Mouse (Mus musculus) left cerebral cortex, adult 9 months (tissue): Measurements from ENCODE around the gene Col6a6.

Experiments used
- DNase-seq, 2 experiments: peaks; one replicate each; pipeline ENCODE4 v3.0.0; 2022; ENCODE audit warnings: low spot score in 2 of 2

The Col6a6 gene

DNA sequence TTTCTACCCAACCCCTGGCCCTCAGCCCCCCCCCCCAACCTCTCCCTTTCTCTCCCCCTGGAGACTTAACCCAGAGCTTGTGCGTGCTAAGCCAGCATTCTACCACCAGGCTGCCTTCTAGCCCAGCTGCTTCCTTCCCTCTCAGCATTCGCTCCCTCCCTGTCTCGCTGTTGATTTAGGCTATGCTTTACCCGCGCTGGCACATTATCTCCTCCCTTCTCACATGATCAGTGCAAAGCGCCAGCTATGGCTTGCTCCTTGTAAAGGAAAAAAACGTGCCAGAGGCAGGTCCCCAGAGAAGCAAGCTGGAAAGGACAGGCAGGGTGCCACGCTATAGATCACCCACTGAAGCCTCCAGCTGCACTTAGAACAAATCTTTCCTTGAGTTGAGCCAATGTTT lies 90.5 kb downstream of the Col6a6 start:
- no peak for DNase-seq

DNA sequence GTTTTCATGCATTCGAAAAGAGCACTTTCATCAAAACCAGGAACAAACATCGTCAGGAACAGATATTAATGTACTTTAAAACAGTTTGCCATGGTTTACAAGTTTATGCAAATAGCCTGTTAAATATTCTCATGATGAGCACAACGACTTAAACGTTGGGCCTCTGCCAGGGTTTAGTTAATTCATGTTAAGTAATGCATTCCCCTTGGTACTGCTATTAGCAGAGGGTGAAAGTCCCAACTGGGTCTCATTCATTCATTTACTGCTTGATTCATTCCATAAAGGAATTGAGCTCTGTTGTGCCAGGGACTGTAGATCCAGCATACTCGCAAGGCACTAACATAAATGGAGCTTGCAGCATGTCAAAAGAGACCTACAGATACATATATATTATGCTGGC lies 92.8 kb downstream of the Col6a6 start:
- DNase-seq = no peak

DNA sequence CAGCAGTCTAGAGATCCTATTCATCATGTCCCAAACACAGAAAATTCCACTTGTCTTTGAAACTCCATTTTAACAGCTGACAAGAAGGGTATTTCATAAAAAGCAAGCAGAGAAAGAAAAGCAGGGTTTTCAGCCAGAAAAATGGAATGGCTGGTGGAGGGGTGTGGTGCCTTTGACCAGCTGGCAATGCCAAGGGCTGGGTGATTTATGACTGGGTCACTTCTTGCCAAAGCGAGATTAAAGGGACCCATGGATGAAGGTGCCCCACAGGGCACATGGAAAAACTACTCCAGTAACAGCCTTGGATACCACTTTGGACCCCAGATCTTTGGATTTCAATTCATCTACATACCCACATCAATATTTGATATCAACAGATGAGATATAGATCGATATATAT lies 93.3 kb downstream of the Col6a6 start:
- DNase-seq = no peak

DNA sequence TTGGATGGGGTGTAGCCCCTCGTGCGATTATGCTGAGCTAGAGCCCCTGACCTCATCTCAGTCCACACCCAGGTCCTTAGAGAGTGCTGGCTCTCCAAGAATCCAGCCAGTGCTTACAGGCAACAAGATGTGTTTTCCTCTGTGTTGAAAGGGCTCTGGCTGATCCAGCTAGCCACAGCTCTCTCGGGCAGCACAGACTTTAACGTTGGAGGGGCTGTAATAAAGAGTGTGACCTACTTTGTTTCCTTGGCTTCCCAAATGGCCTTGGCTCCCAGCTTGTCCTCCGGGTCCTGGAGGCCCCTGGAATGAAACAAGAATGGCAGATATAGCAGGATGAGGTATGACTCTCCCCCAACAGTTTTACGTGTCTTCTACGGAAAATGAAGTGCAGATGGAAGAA lies 96.0 kb downstream of the Col6a6 start:
- no peak for DNase-seq

DNA sequence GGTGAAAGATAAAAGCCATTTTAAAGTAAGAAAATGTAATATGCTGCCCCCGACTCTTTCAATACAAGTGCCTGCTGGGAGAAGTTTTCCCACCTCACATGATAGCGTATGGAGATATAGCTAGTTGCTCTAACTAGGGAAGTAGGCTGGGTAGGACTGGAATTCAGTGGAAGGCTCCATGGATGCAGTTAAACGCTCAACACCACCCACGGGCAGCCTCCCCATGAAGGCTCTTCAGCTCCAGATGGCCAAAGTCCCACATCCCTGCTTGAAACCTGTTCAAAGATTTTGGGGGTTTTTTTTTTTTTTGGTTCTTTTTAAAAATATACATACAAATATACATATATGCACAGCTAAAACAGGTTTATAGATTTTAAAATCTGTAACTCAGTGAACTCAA lies 107.5 kb downstream of the Col6a6 start:
- DNase-seq = peak in 1 of 2 experiments; percentile 78

DNA sequence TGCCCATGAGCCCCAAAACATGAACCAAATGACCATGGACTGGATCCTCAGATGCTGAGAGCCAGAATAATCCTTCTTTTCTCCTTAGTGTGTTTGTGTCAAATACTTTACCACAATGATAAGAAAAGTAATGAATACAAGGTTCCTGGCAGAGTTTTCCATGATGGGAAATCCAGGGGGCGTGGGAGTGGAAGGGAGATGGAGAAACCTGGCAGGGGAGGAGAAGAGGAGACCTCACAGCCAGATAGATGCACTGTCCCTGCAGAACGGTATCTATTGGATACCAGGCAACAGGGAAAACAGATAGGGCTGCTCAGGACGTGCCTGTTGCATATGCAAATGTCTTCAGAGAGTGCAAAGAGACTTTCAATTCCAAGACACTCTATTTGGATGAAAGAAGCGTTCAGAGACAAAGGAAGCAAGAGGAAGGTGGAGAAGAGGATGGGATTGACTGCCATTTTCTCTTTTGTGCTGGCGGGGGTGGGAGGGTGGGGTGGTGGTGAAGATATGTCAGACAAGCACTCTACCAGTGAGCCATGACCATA lies 108.0 kb downstream of the Col6a6 start:
- DNase-seq = no peak

DNA sequence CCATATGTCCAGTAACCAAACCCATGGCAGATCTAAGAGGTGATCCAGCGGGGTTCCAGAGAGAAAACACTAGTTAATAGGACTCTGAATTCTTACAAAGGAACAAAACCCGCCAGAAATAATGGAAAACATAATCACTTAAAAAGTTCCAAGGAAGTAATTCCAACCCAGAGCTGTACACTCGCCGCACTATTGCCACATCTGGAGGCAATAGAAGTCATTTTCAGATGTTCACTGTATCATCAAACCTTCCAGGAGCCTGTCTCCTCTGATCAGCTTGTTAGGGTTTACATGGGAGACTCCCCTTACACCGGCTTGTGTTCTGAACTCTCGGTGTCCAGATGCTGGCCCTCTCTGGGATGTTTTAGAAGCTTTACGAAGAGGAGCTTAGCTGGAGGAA lies 108.6 kb downstream of the Col6a6 start:
- DNase-seq = no peak

DNA sequence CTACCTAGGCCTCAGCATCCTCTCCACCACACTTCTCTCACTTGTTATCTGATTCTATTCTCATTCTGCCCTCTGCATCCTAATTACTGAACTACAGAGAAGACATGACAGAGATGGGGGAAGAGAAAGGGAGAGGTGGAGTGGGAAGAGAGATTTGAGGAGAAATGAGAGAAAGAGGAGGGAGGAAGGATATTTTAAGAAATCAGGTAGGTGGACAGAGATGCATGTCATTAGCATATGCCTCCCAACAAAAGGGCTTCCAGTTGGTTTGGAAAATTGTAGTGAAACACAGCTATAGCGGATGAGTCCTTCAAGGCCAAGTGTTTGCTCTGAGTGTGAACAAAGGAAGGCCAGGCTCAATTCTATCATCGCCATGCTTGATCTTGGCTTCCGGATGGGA lies 115.9 kb downstream of the Col6a6 start:
- DNase-seq = no peak

DNA sequence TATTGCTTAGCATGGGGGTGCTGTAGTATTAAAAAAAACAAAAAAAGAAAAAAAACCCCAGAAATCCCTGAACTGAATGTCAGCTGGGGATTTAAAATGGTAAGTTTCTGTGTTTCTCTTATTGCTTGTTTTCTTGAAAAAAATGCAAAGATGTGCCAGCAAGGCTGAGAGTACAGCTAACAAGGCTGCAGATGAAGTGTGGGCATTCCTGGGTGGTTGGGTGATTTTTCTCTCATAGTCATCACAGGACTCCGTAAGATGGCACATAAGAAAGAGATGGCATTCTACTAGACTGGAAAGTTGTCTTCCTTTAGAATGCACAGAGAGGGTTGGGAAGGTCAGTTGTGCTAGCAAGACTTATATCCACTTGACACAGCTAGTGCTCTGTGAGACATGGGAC lies 122.9 kb downstream of the Col6a6 start:
- no peak for DNase-seq

DNA sequence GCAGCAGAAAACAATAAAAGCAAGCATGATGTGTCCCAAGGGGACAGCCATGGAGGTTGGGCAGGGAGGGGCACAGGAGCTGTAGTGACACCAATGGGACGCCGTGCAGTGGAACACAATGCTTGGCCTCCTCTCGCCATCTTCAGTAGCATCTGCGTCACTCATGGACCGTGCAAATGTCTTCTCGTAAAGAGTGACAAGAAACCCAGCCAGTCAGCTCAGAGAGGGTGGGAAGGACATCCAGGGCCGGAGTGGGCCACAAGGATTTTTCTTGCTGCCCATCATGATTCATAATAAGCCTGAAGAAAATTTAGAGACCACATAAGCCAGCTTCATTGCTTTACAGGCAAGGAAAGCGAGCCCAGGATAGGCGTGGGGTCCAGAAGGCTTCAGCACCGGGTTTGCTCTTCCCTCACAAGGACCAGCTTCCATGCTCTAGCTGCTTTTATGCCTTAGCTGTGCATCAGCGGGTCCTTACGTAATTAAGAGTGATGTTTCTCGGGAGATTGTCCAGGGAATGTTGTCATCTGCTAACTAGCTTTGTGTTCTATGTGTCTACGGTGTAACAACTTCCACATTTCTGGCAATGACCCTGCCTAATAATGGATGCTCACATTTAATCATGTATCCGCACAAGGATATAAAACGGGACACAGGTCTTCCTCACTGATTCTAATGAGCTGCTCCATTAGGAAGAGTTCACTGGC lies 123.6 kb downstream of the Col6a6 start:
- DNase-seq = no peak

DNA sequence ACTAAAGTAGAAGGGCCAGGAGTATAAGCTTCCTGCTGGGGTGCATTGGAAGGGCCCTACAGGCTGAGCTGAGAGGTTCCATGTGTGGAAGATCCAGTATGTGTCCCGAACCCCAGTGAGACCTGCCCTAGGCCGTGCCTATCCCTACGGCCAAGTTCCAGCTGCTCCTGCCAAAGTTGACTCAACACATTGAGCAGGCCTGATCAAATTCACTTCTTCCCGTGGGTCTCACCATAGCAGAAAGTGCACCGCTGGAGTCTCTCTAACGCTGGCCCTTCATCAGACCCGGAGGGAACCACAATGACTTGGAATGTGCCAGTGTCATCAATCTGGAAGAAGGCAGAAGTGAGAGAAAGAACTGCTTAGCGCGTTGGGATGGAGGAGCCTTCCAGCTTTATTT lies 126.0 kb downstream of the Col6a6 start:
- no peak for DNase-seq

DNA sequence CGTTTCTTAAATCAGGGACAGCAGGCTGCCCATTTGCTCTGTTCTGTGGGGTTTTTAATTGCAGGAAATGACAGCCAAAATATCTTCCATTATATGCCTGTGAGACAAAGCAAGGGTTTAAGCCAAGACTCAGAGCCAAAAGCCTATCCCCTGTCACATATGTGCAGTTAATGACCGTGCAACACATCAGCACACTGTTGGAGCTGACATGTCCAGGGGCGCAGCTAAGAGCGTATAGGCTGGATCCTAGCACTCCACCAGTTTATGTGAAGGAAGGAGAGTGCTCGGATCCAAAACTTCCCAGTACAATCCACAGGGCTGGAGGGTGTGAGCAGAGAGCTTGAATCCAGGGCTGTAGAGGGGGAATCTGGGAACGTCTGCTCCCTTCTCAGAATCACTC lies 127.3 kb downstream of the Col6a6 start:
- no peak for DNase-seq

DNA sequence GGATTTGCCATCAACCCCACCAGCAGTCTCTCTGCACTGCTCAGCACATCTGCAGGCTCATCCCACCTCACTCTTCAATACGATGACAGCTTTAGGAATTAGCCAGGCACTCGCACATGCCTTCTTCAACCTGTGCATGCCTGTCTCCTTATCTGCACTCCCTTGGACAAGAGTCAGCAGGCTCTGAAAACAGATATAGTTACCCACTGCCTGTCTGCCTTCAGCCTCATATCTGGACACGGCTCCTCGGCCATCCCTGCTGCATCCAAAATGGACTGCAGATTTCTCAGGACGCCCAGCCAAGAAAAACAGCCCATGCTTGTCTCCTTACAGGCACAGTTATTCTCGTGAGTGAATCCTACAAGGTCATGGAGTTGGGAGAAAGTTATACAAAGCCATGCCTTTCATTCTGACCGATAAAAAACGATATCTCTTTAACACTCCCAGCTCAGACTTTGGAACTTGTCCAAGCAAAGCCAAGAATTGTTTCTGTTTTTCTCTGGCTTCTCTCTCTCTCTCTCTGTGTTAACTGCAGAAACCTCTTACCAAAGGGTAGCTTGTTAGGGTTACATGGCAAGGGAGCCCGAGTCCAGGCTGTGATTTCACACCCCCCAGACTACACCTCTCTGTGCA lies 130.1 kb downstream of the Col6a6 start:
- DNase-seq = no peak

DNA sequence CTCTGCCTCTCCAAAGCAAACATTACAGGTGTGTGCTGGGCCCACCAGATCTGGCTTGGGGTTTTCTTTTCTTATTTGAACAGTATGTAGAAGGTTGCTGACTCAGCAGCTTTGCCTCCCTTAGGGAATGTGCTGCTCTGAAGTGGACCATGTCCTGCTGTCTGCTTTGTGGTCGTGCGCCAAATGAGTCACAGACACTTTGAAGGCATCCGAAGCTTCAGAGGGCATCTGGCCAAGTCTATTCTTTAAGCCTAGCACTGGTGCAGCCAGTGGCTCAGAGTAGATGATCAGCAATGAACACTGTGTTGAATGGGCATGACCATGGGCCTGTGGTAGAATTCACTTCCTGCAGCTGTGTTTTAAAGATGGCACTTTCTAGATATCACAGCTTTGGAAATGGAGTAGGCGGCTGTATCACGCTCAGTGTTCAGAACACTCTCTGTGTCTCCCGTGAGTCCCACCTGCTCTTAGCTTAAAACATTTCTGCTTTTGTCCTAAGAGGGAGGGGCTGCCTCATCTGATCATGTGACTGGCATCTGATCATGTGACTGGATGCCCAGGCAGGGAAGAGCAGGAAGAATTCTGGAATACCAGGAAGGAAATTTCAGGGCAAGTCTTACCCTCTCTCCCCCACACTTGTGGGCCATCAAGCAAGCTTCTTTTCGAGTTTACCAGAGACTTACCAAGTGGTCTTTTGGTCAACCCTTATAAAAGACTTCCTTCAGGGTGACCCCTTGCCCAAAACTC lies 131.0 kb downstream of the Col6a6 start:
- peak in 1 of 2 experiments; percentile 29 for DNase-seq

DNA sequence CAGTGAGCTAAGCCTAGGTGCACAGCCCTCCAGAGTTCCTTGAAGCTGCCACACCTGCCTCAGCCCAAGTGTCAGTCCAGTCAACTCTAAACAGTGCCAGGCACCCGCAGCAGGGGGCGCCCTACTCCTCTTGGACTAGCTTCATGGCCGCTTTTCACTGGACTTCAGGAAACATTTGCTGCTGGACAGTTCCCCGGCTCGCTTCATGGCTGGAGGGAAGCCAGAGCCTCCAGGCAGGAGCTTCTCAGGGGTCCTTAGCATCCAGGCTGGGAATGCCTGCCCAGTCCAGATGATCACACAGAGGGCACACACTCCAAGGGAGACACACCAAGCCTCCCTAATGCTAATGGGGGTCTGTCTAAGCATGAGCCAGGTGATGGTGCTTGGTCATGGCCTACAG lies 134.1 kb downstream of the Col6a6 start:
- peak in 1 of 2 experiments; percentile 73 for DNase-seq

DNA sequence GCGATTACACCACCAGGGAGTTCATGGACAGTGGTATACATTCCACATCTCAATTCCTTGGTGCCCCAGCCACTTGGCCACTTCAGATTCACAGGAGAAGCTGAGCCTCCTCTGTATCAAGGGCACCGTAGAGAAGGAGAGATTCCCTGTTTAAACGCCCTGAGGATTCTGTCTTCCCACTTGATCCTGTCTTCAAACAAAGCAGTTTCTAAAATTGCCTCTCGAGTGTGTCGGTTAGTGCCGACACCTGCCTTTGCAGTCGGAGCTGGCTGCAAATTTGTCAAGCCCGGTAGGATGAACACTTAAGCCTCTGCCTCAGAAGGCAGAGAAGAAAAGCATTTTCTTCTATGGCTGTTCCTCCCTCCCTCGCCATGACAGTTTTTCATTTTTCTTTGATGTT lies 134.9 kb downstream of the Col6a6 start:
- peak; percentile 51 to 58 for DNase-seq

DNA sequence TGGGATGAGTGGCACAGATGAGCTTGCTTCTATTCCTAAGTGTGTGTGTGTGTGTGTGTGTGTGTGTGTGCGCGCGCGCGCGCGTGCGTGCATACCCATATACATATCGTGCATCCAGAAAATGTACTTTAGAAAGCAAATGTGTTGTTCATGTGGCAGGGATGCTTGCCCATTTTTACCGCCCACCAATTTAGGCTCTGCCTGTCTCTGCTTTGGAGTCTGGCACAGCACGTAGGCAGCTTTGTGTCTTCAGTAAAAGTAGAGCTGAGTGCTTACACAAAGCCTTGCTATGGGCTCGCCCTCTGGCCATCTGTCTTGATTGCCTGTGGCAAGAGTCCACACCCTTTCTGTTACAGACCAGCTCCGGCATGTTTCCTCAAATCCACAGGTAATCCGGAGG lies 135.5 kb downstream of the Col6a6 start:
- DNase-seq = peak; percentile 84 to 91

DNA sequence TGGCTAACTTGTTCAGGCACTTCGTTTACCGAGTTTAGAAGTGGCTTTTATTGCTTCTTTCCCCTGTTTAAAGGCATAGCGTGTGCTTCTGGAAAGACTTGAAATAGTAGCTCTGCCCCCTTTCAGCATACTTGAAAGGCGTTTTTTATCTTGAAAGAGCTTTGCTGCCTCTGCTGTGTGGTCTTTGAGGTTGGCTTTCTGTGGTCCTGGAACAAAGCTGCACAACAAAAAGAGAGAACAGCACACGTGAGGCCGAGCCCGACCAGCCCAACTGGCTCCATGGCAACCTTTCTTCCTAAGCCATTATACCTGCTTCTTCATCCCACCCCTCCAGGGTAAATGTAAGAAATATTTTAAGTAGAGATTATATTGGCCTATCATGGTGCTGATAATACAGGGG lies 138.5 kb downstream of the Col6a6 start:
- DNase-seq = no peak

DNA sequence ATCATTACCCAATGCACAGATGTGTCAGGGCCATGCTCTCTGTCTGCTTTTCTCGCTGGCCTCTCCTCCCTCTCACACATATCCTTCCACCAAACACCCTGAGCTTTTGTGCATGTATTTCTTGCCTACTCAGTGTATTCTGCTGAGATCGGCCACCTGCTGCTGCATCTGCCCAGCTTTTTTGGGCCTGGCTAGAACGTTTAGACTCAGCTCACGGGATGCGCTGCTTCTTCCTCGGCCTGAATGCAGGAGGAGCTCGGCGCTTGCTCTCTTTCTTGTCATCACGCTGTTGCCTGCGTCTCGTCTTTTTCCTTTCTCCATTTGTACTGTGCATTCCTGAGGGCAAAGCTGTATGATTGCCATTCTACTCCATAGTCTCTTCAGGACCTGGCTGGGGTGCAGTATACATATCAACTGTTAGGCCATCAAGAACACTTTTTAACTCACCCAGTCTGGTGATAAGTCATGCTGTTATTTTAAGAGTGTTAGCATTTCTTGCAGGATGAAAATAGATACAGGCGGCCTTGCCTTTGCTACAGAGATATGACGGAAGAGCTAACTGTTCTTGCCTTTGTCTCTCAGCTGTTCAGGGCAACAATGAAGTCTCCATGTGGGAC lies 143.3 kb downstream of the Col6a6 start:
- DNase-seq = peak in 1 of 2 experiments; percentile 73

DNA sequence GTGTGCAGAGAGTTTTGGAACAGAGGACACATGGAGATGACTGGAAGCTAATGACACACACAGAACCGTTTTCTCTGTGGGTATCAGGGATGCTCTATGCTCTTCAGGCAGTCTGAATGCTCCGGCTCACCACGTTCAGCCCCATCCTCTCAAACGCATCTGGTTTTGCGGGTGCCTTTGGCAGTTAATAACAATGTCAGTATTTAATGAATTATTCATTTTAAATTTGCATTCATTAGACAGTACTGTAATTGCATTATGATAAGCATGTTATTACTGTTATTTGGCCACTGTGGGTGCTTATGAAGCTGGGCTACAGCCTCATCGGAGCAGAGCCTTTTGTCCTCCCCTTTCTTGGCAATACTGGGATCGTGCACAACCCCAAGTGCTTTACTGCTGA lies 146.6 kb downstream of the Col6a6 start:
- no peak for DNase-seq

DNA sequence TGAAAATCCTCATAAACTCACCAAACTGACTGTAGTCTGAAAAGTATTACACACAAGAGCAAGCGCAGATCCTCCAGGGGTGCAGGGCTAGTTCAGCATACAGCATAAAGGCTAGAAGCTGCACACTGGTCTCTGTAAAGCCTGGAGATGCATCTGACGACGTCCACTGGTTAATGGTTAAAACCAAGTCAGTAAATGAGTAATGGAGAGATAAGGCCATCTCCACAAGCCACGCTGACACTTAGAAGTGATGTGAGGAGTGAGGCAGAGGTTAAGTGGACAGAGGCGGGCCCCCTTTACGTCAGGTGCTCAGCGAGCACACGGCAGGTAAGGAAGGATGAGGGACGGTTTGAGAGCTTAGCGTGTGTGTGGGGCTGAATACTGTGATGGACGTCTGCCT lies 152.0 kb downstream of the Col6a6 start:
- no peak for DNase-seq

DNA sequence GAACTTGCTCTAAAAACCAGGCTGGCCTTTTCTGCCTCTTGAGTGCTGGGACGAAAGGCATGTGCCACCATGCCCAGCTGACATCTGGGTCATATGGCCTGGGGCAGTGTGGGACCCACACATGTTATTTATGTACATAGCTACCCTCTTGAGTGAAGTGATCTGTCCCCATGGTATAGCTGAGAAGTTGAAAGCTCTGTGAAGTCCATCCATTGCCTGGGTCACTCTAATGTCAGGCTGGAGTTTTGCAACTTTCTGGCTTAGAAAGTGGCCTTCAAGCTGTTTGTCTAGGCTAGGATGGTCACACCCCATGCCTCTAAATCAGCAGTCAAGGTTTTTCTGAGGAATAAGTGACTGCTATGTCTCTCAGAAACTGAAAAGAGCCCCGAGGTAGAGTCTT lies 155.9 kb downstream of the Col6a6 start:
- DNase-seq = no peak
